Mouse (Mus musculus) retina, postnatal 1 day (tissue): ENCODE results near the gene Tnfrsf11a.
"Not testable (repeated sequence)": the region's sequence is repeated elsewhere in the genome, so short reads cannot be mapped to it uniquely, and the experiment has no call there.

ENCODE experiments used
- DNase-seq: peaks from one replicate; pipeline ENCODE4 v3.0.0-alpha.2; 2012

Gene Tnfrsf11a

GRCm38 (mm10) chr1:105786731-105787357, 6.3 kb downstream of the Tnfrsf11a start:
- no peak for DNase-seq

GRCm38 (mm10) chr1:105790103-105790502, 9.6 kb downstream of the Tnfrsf11a start:
- DNase-seq = no peak

- DNase-seq = no peak
Observed at GRCm38 (mm10) chr1:105794670-105795069, 14.2 kb downstream of the Tnfrsf11a start.

- no peak for DNase-seq
Observed at GRCm38 (mm10) chr1:105795705-105796104, 15.2 kb downstream of the Tnfrsf11a start.

DNA sequence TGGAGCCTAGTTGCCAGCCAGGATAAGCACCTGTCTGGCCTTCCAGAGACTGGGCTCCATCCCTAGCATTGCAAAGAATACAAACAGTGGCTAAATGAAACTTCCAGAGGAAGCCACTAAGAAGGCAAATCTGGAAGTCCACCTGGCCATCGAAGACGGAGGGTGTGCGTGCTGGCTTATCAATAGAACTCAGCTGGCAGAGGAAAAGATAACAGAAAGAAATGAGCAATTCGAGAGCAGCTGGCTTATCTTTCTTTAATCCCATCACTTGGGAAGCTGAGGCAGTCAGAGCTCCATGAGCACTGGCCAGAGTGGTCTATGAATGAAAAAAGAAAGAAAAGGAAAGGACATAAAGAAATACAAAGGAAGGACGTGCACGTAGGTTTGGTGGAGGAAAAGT, 20.1 kb downstream of the Tnfrsf11a start:
- no peak for DNase-seq

DNA sequence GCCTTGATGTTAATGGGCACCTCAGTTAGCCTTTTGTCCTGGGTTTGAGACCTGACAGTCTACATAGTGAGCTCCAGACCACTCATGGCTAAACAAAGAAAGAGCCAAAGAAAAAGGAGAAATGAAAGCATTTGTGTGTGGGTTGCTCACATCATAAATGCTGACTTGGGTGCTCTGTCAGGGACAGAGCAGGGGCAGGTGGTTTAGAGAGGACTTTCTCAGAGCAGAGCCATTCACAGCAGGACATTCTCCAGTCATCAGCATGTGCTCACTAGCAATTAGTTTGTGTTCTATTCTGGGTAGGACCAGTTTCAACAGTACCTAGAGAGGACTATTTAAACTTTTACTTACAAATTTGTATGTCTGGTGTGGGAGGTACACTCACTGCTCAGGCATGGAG, 20.7 kb downstream of the Tnfrsf11a start:
- no peak for DNase-seq

DNA sequence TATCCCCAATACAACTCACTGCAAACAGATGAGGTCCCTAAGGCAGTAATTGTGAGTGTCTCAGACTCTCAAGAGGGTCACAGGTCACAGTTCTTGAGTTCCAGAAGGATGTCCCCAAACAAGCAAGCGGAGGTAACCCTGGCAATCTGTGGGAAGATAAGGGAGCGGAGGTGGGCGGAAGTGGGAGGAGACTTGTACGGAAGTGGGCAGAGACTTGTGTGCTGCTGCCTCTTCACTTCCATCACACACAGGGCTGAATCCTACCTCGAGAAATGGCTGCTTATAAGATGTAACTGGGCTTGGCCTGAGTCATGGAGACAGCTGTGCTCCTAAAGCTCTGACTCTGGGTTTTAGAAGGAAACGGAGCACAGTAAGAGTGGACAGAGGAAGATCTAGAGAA, 22.4 kb downstream of the Tnfrsf11a start:
- no peak for DNase-seq

GRCm38 (mm10) chr1:105804285-105804684, 23.8 kb downstream of the Tnfrsf11a start:
- no peak for DNase-seq

- DNase-seq = no peak
Observed at GRCm38 (mm10) chr1:105805565-105805964, 25.0 kb downstream of the Tnfrsf11a start.

DNA sequence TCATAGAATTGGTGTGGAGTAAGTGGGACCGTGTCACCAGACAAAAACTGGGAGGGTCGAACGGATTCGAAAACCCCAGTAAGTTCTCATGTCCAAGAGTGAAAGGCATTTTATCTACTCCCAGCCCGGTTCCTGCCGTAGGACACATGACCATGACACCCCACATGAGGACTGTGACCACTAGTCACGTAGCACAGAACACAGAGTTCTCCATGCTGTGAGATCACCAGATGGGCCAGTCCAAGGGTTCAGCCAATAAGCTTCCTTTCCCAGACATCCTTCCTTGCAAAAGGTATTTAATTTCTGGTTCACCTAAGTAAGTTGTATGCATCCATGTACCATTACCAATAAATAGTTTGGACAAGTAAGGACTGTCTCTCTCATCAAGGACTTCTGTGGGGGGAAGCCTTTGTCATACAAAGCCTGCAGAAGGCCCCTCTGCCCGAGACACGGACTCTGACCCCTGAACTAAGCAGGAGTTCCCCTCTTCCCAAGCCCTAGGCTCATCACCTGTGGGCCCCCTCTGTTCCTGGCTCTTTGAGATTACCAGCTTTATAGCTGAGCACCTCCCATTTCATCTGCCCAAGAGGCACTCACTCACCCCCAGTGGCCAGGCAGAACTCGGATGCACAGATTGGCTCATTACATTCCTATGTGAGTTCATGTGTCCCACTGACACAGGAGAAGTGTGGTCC, 26.7 kb downstream of the Tnfrsf11a start:
- DNase-seq = no peak

DNA sequence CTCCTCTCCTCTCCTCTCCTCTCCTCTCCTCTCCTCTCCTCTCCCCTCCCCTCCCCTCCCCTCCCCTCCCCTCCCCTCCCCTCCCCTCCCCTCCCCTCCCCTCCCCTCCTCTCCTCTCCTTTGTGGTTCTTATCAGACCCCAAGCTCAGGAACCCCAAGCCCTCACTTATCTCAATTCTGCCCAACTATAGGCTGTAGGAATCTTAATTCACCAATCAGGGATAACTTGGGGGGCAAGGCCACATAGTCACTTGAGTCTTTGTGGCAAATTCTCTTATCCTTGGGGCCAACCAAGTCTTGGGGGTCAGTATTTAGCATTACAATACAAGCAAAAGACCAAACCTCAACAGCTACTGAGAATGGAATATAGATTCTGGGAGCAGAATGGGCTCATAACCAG, 31.5 kb downstream of the Tnfrsf11a start:
- not testable (repeated sequence) for DNase-seq

DNA sequence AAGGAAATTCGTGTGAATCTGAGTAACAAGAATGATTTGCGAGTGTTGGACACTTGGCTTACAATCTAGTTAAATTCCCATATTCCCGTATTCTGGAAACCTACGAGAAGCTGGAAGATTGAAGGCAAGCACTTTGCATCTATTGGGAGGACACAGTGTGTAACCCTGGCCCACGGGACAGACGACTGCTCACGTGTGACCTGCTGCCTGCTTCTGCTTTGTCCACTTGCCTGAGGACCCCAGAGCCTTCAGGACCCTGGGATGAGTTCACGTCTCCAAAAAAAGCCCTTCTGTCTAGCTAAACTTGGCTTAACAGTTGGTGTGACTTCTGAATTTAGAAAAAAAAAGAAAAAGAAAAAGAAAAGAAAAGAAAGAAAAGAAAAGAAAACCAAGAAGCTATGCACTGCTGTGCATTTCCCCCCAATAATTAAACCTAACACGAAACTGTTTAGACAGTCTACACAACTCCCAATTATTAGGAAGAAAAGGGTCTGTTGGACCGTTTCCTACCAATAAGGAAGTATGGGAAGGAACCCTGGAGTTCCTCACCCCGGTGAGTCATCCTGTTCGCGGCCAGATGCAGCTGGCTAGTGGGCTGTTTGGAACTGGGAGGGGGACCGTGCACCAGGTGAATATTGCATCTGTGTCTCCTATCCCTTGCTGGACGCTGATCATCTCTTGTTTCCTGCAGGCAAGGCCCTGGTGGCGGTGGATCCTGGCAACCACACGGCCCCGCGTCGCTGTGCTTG, 32.6 kb downstream of the Tnfrsf11a start:
- no peak for DNase-seq

- DNase-seq = no peak
Observed at GRCm38 (mm10) chr1:105813709-105814061, 33.2 kb downstream of the Tnfrsf11a start.

- peak; percentile 28 for DNase-seq
Observed at GRCm38 (mm10) chr1:105814402-105815270, 34.1 kb downstream of the Tnfrsf11a start.

DNA sequence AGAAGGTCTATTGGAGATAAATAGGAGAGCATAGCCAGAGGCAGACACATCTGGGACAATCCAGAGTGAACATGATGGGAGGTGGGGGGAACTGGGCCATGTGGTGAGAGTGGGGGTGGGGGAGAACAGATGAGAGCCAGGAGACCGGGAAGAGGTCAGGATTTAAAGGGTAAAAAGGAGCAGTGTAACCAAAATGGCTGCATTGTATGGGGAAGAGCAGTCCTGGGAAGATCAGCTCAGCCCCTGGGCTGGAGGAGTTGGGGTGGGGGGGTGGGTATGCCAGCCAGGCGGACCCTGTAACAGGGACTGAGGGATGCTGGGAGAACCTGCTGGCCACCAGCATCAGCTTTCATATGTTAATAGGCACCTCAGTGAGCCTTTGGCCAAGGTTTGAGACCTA, 34.8 kb downstream of the Tnfrsf11a start:
- no peak for DNase-seq

- DNase-seq = no peak
Observed at GRCm38 (mm10) chr1:105815736-105816135, 35.2 kb downstream of the Tnfrsf11a start.

DNA sequence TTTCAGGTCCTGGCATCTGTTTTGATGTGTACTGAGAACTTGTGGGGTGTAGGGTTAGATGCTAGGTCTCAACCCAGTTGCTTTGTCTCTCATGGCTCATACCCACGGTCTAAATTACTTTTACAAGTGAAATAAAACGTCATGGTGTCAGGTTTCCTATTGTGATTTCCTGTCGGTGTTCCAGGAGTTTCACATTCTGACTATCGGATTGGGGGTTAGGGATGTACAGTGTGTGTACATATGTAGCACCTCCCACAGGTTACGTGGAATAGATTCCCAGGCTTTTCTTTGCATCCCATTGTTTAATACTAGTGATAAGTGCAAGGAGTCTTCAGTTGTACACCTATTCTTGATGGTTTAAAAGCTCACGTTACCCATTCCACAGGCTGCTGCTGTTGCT, 38.5 kb downstream of the Tnfrsf11a start:
- DNase-seq = no peak

DNA sequence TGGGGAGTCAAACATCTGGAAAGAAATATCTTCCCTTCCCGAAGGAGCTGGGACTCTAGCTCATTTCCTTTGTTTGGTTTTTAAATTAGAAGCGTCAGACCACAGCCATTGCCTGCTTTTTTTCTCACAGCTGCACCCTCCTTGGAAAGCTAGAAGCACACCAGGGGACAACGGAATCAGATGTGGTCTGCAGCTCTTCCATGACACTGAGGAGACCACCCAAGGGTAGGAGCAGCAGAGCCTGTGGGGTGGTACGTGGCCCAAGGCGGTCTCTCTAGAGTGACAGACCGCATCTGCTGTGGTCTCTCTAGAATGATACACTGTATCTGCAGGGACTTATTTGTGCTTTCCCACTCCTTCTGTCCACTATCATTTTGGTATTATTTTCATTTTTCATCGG, 39.2 kb downstream of the Tnfrsf11a start:
- no peak for DNase-seq

GRCm38 (mm10) chr1:105824356-105824755, 43.8 kb downstream of the Tnfrsf11a start:
- DNase-seq = no peak

DNA sequence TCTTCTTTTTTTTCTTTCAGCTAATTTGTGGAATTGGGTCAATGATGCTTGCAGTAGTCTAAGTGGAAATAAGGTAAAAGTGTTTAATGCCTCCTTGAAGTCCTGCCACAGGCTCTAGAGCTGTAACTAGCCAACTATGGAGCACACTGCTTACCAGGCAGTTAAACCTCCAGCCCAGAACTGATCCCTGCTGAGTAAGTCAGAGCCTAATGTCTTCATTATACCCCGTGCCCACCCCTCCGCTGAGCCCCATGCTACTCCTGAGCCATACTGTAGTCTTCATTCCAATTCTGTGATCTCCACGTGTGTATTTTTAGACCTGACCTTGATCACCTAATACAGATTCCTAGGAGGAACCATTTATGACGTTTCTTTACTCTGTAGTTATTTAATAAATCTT, 44.5 kb downstream of the Tnfrsf11a start:
- no peak for DNase-seq

DNA sequence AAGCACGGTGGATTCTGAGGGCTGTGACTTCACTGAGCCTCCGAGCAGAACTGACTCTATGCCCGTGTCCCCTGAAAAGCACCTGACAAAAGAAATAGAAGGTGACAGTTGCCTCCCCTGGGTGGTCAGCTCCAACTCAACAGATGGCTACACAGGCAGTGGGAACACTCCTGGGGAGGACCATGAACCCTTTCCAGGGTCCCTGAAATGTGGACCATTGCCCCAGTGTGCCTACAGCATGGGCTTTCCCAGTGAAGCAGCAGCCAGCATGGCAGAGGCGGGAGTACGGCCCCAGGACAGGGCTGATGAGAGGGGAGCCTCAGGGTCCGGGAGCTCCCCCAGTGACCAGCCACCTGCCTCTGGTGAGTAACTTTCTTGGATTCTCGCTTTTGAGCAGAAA, 46.9 kb downstream of the Tnfrsf11a start:
- no peak for DNase-seq

- DNase-seq = no peak
Observed at GRCm38 (mm10) chr1:105827786-105828345, 47.3 kb downstream of the Tnfrsf11a start.

DNA sequence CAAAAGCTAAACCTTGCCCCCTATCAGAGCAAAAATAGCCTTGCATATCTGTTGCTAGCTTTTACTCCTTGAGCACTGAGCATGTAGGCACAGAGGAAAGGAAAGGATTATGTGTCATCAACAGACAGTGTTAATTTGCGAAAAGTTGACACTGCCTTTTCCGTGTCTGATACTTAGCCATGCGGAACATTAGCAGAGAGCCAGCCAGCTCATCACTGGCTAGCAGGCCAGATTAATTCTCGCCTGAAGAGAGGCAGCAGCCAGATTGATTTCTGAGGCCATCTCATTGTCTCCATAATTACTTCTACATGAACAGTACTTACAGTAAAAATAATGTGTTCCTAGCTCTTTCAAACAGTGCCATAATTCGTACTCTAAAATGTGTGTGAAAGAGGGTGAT, 48.7 kb downstream of the Tnfrsf11a start:
- DNase-seq = peak; percentile 59
